Mouse (Mus musculus) G1E (cell line): ENCODE measurements around the gene Trib3. TPM values are rescaled to one million over a fixed set of nuclear protein-coding genes. Genes with fewer than 3 reads are reported as not detected.

Experiments
- ATAC-seq: 2 replicates; pipeline ENCODE4 v1.8.0; 2016; ENCODE audit warnings: mild to moderate bottlenecking; ENCODE audit not compliant: insufficient number of reproducible peaks, poor library complexity, low FRiP score, severe bottlenecking; ENCODE audit errors: extremely low read depth
- DNase-seq: peaks from one replicate; pipeline ENCODE4 v3.0.0; 2012; ENCODE audit warnings: low spot score
- H3K27me3 ChIP-seq: 2 replicates; pipeline ENCODE4 v1.6.1; 2012; ENCODE audit warnings: mild to moderate bottlenecking, low read length, inconsistent platforms; ENCODE audit not compliant: insufficient read depth
- H3K36me3 ChIP-seq: replicated peaks from 2 replicates; pipeline ENCODE3; 2012; ENCODE audit warnings: mild to moderate bottlenecking, inconsistent platforms
- H3K4me1 ChIP-seq: 2 replicates; pipeline ENCODE4 v1.6.1; 2012; ENCODE audit warnings: low read depth, low read length, inconsistent platforms, mixed read lengths; ENCODE audit not compliant: insufficient read depth
- H3K4me3 ChIP-seq: 2 replicates; pipeline ENCODE4 v1.5.1; 2012; ENCODE audit warnings: low read depth, mild to moderate bottlenecking, inconsistent platforms, low read length, moderate library complexity, mixed read lengths
- H3K9me3 ChIP-seq: replicated peaks from 2 replicates; pipeline ENCODE4 v1.6.1; 2012; ENCODE audit warnings: inconsistent platforms
- CTCF ChIP-seq: IDR thresholded peaks from 2 replicates; pipeline ENCODE4 v1.5.1; 2012; ENCODE audit warnings: low read depth, low read length, inconsistent platforms, mixed read lengths
- GATA1 ChIP-seq: IDR thresholded peaks from 2 replicates; pipeline ENCODE4 v1.6.1; 2012; ENCODE audit warnings: borderline replicate concordance, low read length, inconsistent platforms, mixed read lengths
- GATA2 ChIP-seq: IDR thresholded peaks from 2 replicates; pipeline ENCODE4 v1.6.1; 2012; ENCODE audit warnings: low read depth, low read length, inconsistent platforms, borderline replicate concordance
- POLR2AphosphoS5 ChIP-seq: IDR thresholded peaks from 2 replicates; pipeline ENCODE4 v1.6.1; 2012; ENCODE audit warnings: low read depth, low read length, inconsistent platforms; ENCODE audit not compliant: insufficient replicate concordance
- TAL1 ChIP-seq: conservative IDR thresholded peaks from 2 replicates; pipeline ENCODE4 v1.6.1; 2012; ENCODE audit warnings: low read depth, low read length, inconsistent platforms, mixed read lengths
- polyA plus RNA-seq: library from polyadenylated mRNA; stranded (reverse); fragments of >175 nt; gene quantifications from 2 replicates; pipeline ENCODE4 v1.2.3, GENCODE M21; 2012
- total RNA-seq, 2 experiments: library from RNA; stranded (forward) in 1 of 2; stranded (reverse) in 1 of 2; fragments of 200-1000 nt in 1 of 2; fragments of >200 nt in 1 of 2; fragmentation: Nextera tagmentation in 1 of 2; gene quantifications; 2 replicates each; pipeline ENCODE4 v1.2.3; 2014 to 2017

Gene Trib3
- total and polyA plus RNA-seq, 3 experiments, result 2.1 to 24.5 (median 17.8) TPM

GRCm38 (mm10) chr2:152347722-152348121, 3.9 kb upstream of the Trib3 start:
- H3K4me1 ChIP-seq, result peaks cover 79% of the 10 kb centered on the region
- ATAC-seq, result no peak
- H3K4me3 ChIP-seq, result no peak overlapping the region; the same call in 1 of the 2 replicates
- TF ChIP-seq POLR2AphosphoS5, result no peak
- TF ChIP-seq GATA2, result no peak
- TF ChIP-seq CTCF, result no peak
- TF ChIP-seq TAL1, result no peak
- TF ChIP-seq GATA1, result no peak
- no peaks in the 10 kb centered on the region for H3K27me3 ChIP-seq
- no peak for DNase-seq
- no peaks in the 10 kb centered on the region for H3K9me3 ChIP-seq
- peaks cover 6% of the 10 kb centered on the region for H3K36me3 ChIP-seq

- Histone ChIP-seq H3K4me3 (peak overlapping the region; percentile 38; the same call in 1 of the 2 replicates), H3K9me3 (no peaks in the 10 kb centered on the region), H3K4me1 (peaks cover 87% of the 10 kb centered on the region), H3K36me3 (peaks cover 11% of the 10 kb centered on the region), H3K27me3 (no peaks in the 10 kb centered on the region)
- TF ChIP-seq CTCF, result no peak
- TF ChIP-seq TAL1, result peak; percentile 60
- ATAC-seq, result peak; percentile 66
- DNase-seq, result no peak
Observed at GRCm38 (mm10) chr2:152346776-152347465, 3.1 kb upstream of the Trib3 start.

GRCm38 (mm10) chr2:152345393-152345792, 1.6 kb upstream of the Trib3 start:
- Histone ChIP-seq H3K9me3 (no peaks in the 10 kb centered on the region), H3K4me1 (peaks cover 79% of the 10 kb centered on the region), H3K27me3 (no peaks in the 10 kb centered on the region), H3K36me3 (peaks cover 19% of the 10 kb centered on the region), H3K4me3 (no peak overlapping the region)
- TF ChIP-seq GATA1, result no peak
- TF ChIP-seq GATA2, result no peak
- no peak for TF ChIP-seq CTCF
- no peak for TF ChIP-seq TAL1
- TF ChIP-seq POLR2AphosphoS5, result no peak
- ATAC-seq (no peak), DNase-seq (no peak)

GRCm38 (mm10) chr2:152344909-152345308, 1.1 kb upstream of the Trib3 start:
- TF ChIP-seq POLR2AphosphoS5, result no peak
- no peak for TF ChIP-seq CTCF
- TF ChIP-seq TAL1, result no peak
- TF ChIP-seq GATA1, result no peak
- no peak for TF ChIP-seq GATA2
- DNase-seq, result no peak
- peaks cover 76% of the 10 kb centered on the region for H3K4me1 ChIP-seq
- H3K9me3 ChIP-seq, result no peaks in the 10 kb centered on the region
- H3K36me3 ChIP-seq, result peaks cover 22% of the 10 kb centered on the region
- H3K27me3 ChIP-seq, result no peaks in the 10 kb centered on the region
- no peak for ATAC-seq
- no peak overlapping the region for H3K4me3 ChIP-seq

GRCm38 (mm10) chr2:152344361-152344760, 529 bp upstream of the Trib3 start:
- peaks cover 74% of the 10 kb centered on the region for H3K4me1 ChIP-seq
- H3K4me3 ChIP-seq, result peak overlapping the region; percentile 82
- H3K27me3 ChIP-seq, result no peaks in the 10 kb centered on the region
- ATAC-seq, result no peak
- TF ChIP-seq GATA2, result no peak
- TF ChIP-seq GATA1, result no peak
- TF ChIP-seq CTCF, result no peak
- TF ChIP-seq POLR2AphosphoS5, result no peak
- TF ChIP-seq TAL1, result no peak
- no peaks in the 10 kb centered on the region for H3K9me3 ChIP-seq
- no peak for DNase-seq
- peaks cover 28% of the 10 kb centered on the region for H3K36me3 ChIP-seq

- no peak for DNase-seq
- Histone ChIP-seq H3K4me1 (peaks cover 59% of the 10 kb centered on the region), H3K36me3 (peaks cover 61% of the 10 kb centered on the region), H3K27me3 (no peaks in the 10 kb centered on the region), H3K4me3 (no peak overlapping the region), H3K9me3 (no peaks in the 10 kb centered on the region)
- TF ChIP-seq TAL1, result no peak
- ATAC-seq, result no peak
Observed at GRCm38 (mm10) chr2:152339631-152340179, 4.1 kb downstream of the Trib3 start.

GRCm38 (mm10) chr2:152338319-152338718, 5.5 kb downstream of the Trib3 start:
- ATAC-seq (no peak), DNase-seq (no peak)
- peaks cover 61% of the 10 kb centered on the region for H3K36me3 ChIP-seq
- H3K4me3 ChIP-seq, result no peak overlapping the region
- no peak for TF ChIP-seq TAL1
- TF ChIP-seq GATA1, result no peak
- no peak for TF ChIP-seq POLR2AphosphoS5
- no peak for TF ChIP-seq CTCF
- no peak for TF ChIP-seq GATA2
- no peaks in the 10 kb centered on the region for H3K27me3 ChIP-seq
- peaks cover 63% of the 10 kb centered on the region for H3K4me1 ChIP-seq
- H3K9me3 ChIP-seq, result no peaks in the 10 kb centered on the region
